Mouse (Mus musculus) forebrain, postnatal 0 days (tissue): ENCODE results near the gene Cdadc1. TPM values are rescaled to one million over a fixed set of nuclear protein-coding genes. Genes with fewer than 3 reads are reported as not detected.

Experiments used
- ATAC-seq: fragments of 200-750 bp; cut with Nextera tagmentation; 2 replicates; pipeline ENCODE4 v1.8.0; 2017; ENCODE audit warnings: mild to moderate bottlenecking, moderate library complexity
- DNase-seq: peaks from one replicate; pipeline ENCODE4 v3.0.0-alpha.2; 2015
- H3K27ac ChIP-seq: fragments of 300-500 bp; sonication (generic); 2 replicates; pipeline ENCODE4 v1.5.1; 2014; ENCODE audit warnings: low read depth, mild to moderate bottlenecking, antibody characterized with exemption, low read length, moderate library complexity, mixed read lengths
- H3K27me3 ChIP-seq: fragments of 300-500 bp; sonication (generic); 2 replicates; pipeline ENCODE4 v1.6.1; 2014; ENCODE audit warnings: mild to moderate bottlenecking, low read length, mixed read lengths; ENCODE audit not compliant: insufficient read depth
- H3K36me3 ChIP-seq: fragments of 300-500 bp; sonication (generic); 2 replicates; pipeline ENCODE4 v1.6.1; 2014; ENCODE audit warnings: mild to moderate bottlenecking, moderate library complexity; ENCODE audit not compliant: insufficient read depth
- H3K4me1 ChIP-seq: fragments of 300-500 bp; sonication (generic); 2 replicates; pipeline ENCODE4 v1.6.1; 2014; ENCODE audit warnings: antibody characterized with exemption; ENCODE audit not compliant: insufficient read depth
- H3K4me2 ChIP-seq: fragments of 300-500 bp; sonication (generic); 2 replicates; pipeline ENCODE4 v1.6.1; 2014; ENCODE audit warnings: low read depth, mild to moderate bottlenecking, moderate library complexity
- H3K4me3 ChIP-seq: fragments of 300-500 bp; sonication (generic); 2 replicates; pipeline ENCODE4 v1.5.1; 2014; ENCODE audit warnings: low read depth, low read length, mixed read lengths
- H3K9ac ChIP-seq: fragments of 300-500 bp; sonication (generic); 2 replicates; pipeline ENCODE4 v1.6.1; 2014; ENCODE audit warnings: mild to moderate bottlenecking
- H3K9me3 ChIP-seq: fragments of 300-500 bp; sonication (generic); 2 replicates; pipeline ENCODE4 v1.6.1; 2016; ENCODE audit warnings: low read length
- CTCF ChIP-seq: sonication (generic); IDR thresholded peaks from 2 replicates; pipeline ENCODE4 v1.5.1; 2016; ENCODE audit warnings: antibody characterized with exemption, control low read depth, low read depth
- WGBS: fragments of 180-500 bp; shearing (Covaris S2); extraction: QIAGEN DNeasy Blood & Tissue Kit; methylation state at CpG from one replicate; pipeline ENCODE4 v1.1.7; 2014; 5-methylcytosine and 5-hydroxymethylcytosine counted together
- polyA plus RNA-seq: library from polyadenylated mRNA; unstranded; fragments of >200 nt; fragmentation: Nextera tagmentation; extraction: Ambion mirVana; gene quantifications from 2 replicates; pipeline ENCODE4 v1.2.1, GENCODE M21; 2015
- total RNA-seq: library from RNA; depleted of rRNA; stranded (reverse); fragments of >200 nt; gene quantifications from 2 replicates; pipeline ENCODE4 v1.2.3, GENCODE M21; 2014

Cdadc1 gene
- total and polyA plus RNA-seq, 2 experiments from 2014 or later: 5.1 to 34.6 TPM

- ATAC-seq (no peak), DNase-seq (peak; percentile 75)
- Histone ChIP-seq H3K27me3 (no peaks in the 10 kb centered on the region), H3K27ac (no peak overlapping the region), H3K9ac (no peak overlapping the region), H3K4me3 (no peak overlapping the region), H3K4me1 (no peaks in the 10 kb centered on the region), H3K4me2 (no peak overlapping the region), H3K36me3 (no peaks in the 10 kb centered on the region), H3K9me3 (no peaks in the 10 kb centered on the region)
- TF ChIP-seq CTCF: peak; percentile 77
- WGBS: 50% methylated on average over 14 of the region's 14 CpGs
Measured at GRCm38 (mm10) chr14:59612920-59613625, 15.3 kb upstream of the Cdadc1 start.

- Histone ChIP-seq H3K27ac (no peak overlapping the region), H3K9me3 (no peaks in the 10 kb centered on the region), H3K27me3 (no peaks in the 10 kb centered on the region), H3K4me1 (no peaks in the 10 kb centered on the region), H3K36me3 (no peaks in the 10 kb centered on the region), H3K4me3 (no peak overlapping the region), H3K9ac (no peak overlapping the region), H3K4me2 (no peak overlapping the region)
- 60% methylated on average over 3 of the region's 3 CpGs for WGBS
- DNase-seq (no peak), ATAC-seq (no peak)
- TF ChIP-seq CTCF: no peak
Measured at GRCm38 (mm10) chr14:59607021-59607420, 9.3 kb upstream of the Cdadc1 start.

- WGBS: 18% methylated on average over 5 of the region's 5 CpGs
- Histone ChIP-seq H3K9ac (no peak overlapping the region), H3K4me1 (no peaks in the 10 kb centered on the region), H3K27me3 (no peaks in the 10 kb centered on the region; the same call in 1 of the 2 replicates), H3K4me3 (no peak overlapping the region), H3K27ac (no peak overlapping the region), H3K36me3 (no peaks in the 10 kb centered on the region), H3K9me3 (no peaks in the 10 kb centered on the region), H3K4me2 (no peak overlapping the region)
- TF ChIP-seq CTCF: peak; percentile 81
- DNase-seq (peak; percentile 82), ATAC-seq (peak; percentile 71)
Measured at GRCm38 (mm10) chr14:59605671-59606353, 8.1 kb upstream of the Cdadc1 start.

- H3K36me3 ChIP-seq: no peaks in the 10 kb centered on the region
- H3K9me3 ChIP-seq: no peaks in the 10 kb centered on the region
- H3K4me1 ChIP-seq: no peaks in the 10 kb centered on the region
- H3K9ac ChIP-seq: no peak overlapping the region
- peak; percentile 68 for TF ChIP-seq CTCF
- no peak for ATAC-seq
- H3K27ac ChIP-seq: no peak overlapping the region
- H3K4me2 ChIP-seq: no peak overlapping the region
- H3K4me3 ChIP-seq: no peak overlapping the region
- 59% methylated on average over 5 of the region's 5 CpGs for WGBS
- H3K27me3 ChIP-seq: no peaks in the 10 kb centered on the region; the same call in 1 of the 2 replicates
- peak; percentile 26 for DNase-seq
Measured at GRCm38 (mm10) chr14:59604002-59604645, 6.4 kb upstream of the Cdadc1 start.

GRCm38 (mm10) chr14:59598260-59598627, 485 bp upstream of the Cdadc1 start:
- Histone ChIP-seq H3K4me3 (peak overlapping the region; percentile 96), H3K9ac (peak overlapping the region; percentile 86), H3K9me3 (no peaks in the 10 kb centered on the region), H3K36me3 (0 out of 2 replicates have a peak, but pooled peaks cover 3% of the 10 kb centered on the region), H3K27me3 (no peaks in the 10 kb centered on the region; the same call in 1 of the 2 replicates), H3K27ac (peak overlapping the region; percentile 84), H3K4me1 (peaks cover 7% of the 10 kb centered on the region), H3K4me2 (peak overlapping the region; percentile 84)
- WGBS: 4% methylated on average over 8 of the region's 8 CpGs
- ATAC-seq (peak; percentile 58), DNase-seq (no peak)
- TF ChIP-seq CTCF: no peak

- H3K36me3 ChIP-seq: peaks cover 13% of the 10 kb centered on the region
- ATAC-seq: no peak
Measured at GRCm38 (mm10) chr14:59594988-59595387, 2.8 kb downstream of the Cdadc1 start.

GRCm38 (mm10) chr14:59592593-59592992, 5.2 kb downstream of the Cdadc1 start:
- no peaks in the 10 kb centered on the region for H3K27me3 ChIP-seq
- H3K4me1 ChIP-seq: peaks cover 7% of the 10 kb centered on the region
- no peak overlapping the region for H3K4me3 ChIP-seq
- no peak overlapping the region for H3K9ac ChIP-seq
- H3K27ac ChIP-seq: no peak overlapping the region
- TF ChIP-seq CTCF: no peak
- peaks cover 34% of the 10 kb centered on the region for H3K36me3 ChIP-seq
- H3K9me3 ChIP-seq: no peaks in the 10 kb centered on the region
- no peak for ATAC-seq
- WGBS: 90% methylated on average over 3 of the region's 3 CpGs
- no peak for DNase-seq
- H3K4me2 ChIP-seq: no peak overlapping the region

More at GRCm38 (mm10) chr14:59594988-59595387, 2.8 kb downstream of the Cdadc1 start:
- Histone ChIP-seq H3K9ac (no peak overlapping the region), H3K27me3 (no peaks in the 10 kb centered on the region), H3K4me3 (no peak overlapping the region), H3K4me2 (no peak overlapping the region), H3K9me3 (no peaks in the 10 kb centered on the region), H3K27ac (no peak overlapping the region), H3K4me1 (peaks cover 7% of the 10 kb centered on the region)
- DNase-seq: no peak
- no peak for TF ChIP-seq CTCF
- 92% methylated on average over 3 of the region's 3 CpGs for WGBS
